Mouse (Mus musculus) Patski (cell line): ENCODE measurements around the gene Vgll4. TPM values are rescaled to one million over a fixed set of nuclear protein-coding genes. Genes with fewer than 3 reads are reported as not detected.

Source experiments
- ATAC-seq: fragments of 100-300 bp; one replicate; pipeline ENCODE4 v1.8.0; 2021
- CTCF ChIA-PET: fragments of 350-600 bp; sonication (Branson Sonifier 250); formaldehyde crosslinking; loops from one replicate; lab custom pipeline; 2022; ENCODE audit warnings: inconsistent platforms; lab: Charles Lee
- POLR2A ChIA-PET: fragments of 350-600 bp; sonication (Branson Sonifier 250); formaldehyde crosslinking; loops from one replicate; lab custom pipeline; 2022; ENCODE audit warnings: antibody characterized with exemption, inconsistent platforms; lab: Charles Lee
- DNase-seq: peaks from one replicate; pipeline ENCODE4 v3.0.0-alpha.2; 2011; ENCODE audit warnings: low read depth, low spot score
- H3K27me3 ChIP-seq: fragments of 371-371 bp; one replicate; pipeline ENCODE4 v1.5.1; 2021
- CTCF ChIP-seq: fragments of 100-300 bp; IDR thresholded peaks from one replicate; pipeline ENCODE4 v1.5.1; 2021
- in situ Hi-C: fragments of 300-500 bp; cut with MboI; formaldehyde crosslinking; loops from 3 replicates; pipeline ENCODE4 v1.11.1; 2018; ENCODE audit warnings: low pct_unique_long_range_greater_than_20kb, mixed read lengths
- polyA plus RNA-seq: library from polyadenylated mRNA; unstranded; gene quantifications from one replicate; pipeline ENCODE4 v1.2.3, GENCODE M21; 2021

The Vgll4 gene
- polyA plus RNA-seq, 1 experiment from 2014 or later: 98.0 TPM

DNA sequence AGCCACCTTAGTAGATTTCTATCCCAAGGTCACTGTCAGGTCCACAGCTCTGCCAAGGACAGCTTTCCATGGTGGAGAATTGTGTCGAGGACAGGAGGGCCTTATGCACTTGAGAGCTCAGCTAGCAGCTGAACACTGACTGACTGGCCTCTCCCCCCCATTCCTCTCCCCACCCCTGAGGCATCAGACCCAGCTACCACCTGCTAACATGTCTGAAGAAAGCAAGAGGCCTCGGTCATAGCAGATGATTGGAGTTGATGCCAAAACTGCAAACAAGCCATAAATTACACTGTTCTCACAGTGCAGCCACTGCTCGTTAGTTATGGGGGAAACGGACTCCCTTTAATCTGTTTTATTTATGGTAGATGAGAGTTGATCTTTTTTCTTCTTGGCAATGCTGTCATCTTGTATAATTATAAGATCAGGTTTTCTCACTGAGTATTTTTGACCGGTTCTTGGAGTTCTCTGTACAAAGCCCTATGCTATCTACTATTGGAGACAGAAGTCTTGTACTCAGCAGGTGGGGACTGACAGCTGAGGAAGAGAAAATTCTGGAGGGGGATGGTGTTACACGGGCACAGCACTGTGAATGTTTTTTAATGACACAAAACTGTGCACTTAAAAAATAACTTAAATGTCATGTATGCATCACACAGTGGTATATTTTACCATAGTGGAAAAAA is 155.5 kb downstream of the Vgll4 start:
- CTCF ChIA-PET: interaction anchor here (0.8 to 1.9 kb wide), 6 partner anchors 11 to 215 kb away, joined by 3 to 4 read pairs (median 3); no protein-coding TSS in a partner anchor

DNA sequence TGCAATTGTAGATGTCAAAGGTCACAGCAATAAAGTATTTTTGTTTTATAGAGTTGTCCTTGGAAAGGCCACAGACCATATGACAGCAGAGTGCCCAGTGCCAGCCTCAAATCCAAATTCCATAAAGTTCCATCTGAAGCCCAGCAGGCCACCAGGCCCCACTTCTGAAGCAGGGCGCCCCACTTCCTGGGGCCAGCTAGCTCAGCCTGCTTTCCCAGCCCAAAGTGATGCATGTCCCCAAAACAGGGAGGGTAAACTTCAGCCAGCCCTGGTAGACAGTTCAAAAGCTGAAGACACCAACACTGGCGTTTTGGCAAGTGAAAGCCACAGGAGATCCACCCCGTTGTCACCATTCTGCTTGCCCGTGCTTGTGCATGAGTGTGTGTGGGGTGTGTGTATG is 157.0 kb downstream of the Vgll4 start:
- in situ Hi-C loops: no loop called here
- TF ChIP-seq CTCF: no peak
- no peaks in the 10 kb centered on the region for H3K27me3 ChIP-seq
- ATAC-seq (no peak), DNase-seq (no peak)
- CTCF ChIA-PET: no interaction called here
- POLR2A ChIA-PET: no interaction called here

More for the DNA sequence above, 155.5 kb downstream of the Vgll4 start:
- no peaks in the 10 kb centered on the region for H3K27me3 ChIP-seq
- POLR2A ChIA-PET: interaction anchor here (1.2 kb wide), 1 partner anchor 63 kb away, joined by 4 read pairs; no protein-coding TSS in a partner anchor
- ATAC-seq (no peak), DNase-seq (no peak)
- no peak for TF ChIP-seq CTCF
- in situ Hi-C loops: no loop called here

- ATAC-seq (no peak), DNase-seq (no peak)
- no peaks in the 10 kb centered on the region for H3K27me3 ChIP-seq
- no peak for TF ChIP-seq CTCF
- in situ Hi-C loops: no loop called here
- POLR2A ChIA-PET: no interaction called here
- CTCF ChIA-PET: no interaction called here
Observed at GRCm38 (mm10) chr6:114812322-114812721, 157.5 kb downstream of the Vgll4 start.

Other genes starting within 250 kb of the Vgll4 start
- gene Tamm41, start 67.9 kb upstream of the Vgll4 start, polyA plus RNA-seq: 26.3 TPM
- 0.23 TPM for gene Syn2, start 164.9 kb upstream of the Vgll4 start, polyA plus RNA-seq